Mouse (Mus musculus) kidney, adult 2 months (tissue): ENCODE measurements around the gene Mmaa.

ENCODE experiments used
- CTCF ChIP-seq: fragments of 200-500 bp; conservative IDR thresholded peaks from 2 replicates; pipeline ENCODE4 v1.5.1; 2011; ENCODE audit warnings: low read depth, mild to moderate bottlenecking, control low read depth, low read length, moderate library complexity, mixed read lengths; ENCODE audit not compliant: insufficient read depth, insufficient read length
- POLR2A ChIP-seq: fragments of 200-500 bp; IDR thresholded peaks from one replicate; pipeline ENCODE4 v1.6.1; 2011; ENCODE audit warnings: low read depth, low read length, control low read depth

- TF ChIP-seq CTCF (no peak), POLR2A (no peak)
Measured at GRCm38 (mm10) chr8:79243422-79243821, 51.3 kb downstream of the Mmaa start.
